Mouse (Mus musculus) brain, embryonic 14.5 days (tissue): Measurements from ENCODE around the gene Tubd1. TPM values are rescaled to one million over a fixed set of nuclear protein-coding genes. Genes with fewer than 3 reads are reported as not detected.
A peak's percentile ranks its signal among the peaks of the same experiment; 100 is the strongest.

ENCODE experiments used
- DNase-seq: peaks from one replicate; pipeline ENCODE4 v3.0.0-alpha.2; 2011; ENCODE audit warnings: low read depth
- CTCF ChIP-seq: fragments of 200-500 bp; IDR thresholded peaks from 2 replicates; pipeline ENCODE4 v1.5.1; 2012; ENCODE audit warnings: inconsistent platforms, mild to moderate bottlenecking, moderate library complexity, borderline replicate concordance; ENCODE audit not compliant: insufficient read depth, insufficient read length; ENCODE audit errors: extremely low read depth
- POLR2A ChIP-seq: fragments of 200-500 bp; IDR thresholded peaks from 2 replicates; pipeline ENCODE4 v1.6.1; 2012; ENCODE audit warnings: mild to moderate bottlenecking, inconsistent platforms, borderline replicate concordance; ENCODE audit not compliant: poor library complexity, insufficient read depth, insufficient read length, severe bottlenecking; ENCODE audit errors: extremely low read depth
- polyA plus RNA-seq: library from polyadenylated mRNA; depleted of rRNA; stranded (reverse); fragments of >200 nt; gene quantifications from 2 replicates; pipeline ENCODE4 v1.2.3, GENCODE M21; 2012

The Tubd1 gene
- polyA plus RNA-seq, 1 experiment, result 4.4 TPM

- DNase-seq, result no peak
- TF ChIP-seq POLR2A (no peak), CTCF (no peak)
These were observed 35.7 kb downstream of the Tubd1 start for GRCm38 (mm10) chr11:86580319-86581113.

- DNase-seq, result no peak
- TF ChIP-seq CTCF (no peak), POLR2A (no peak)
These were observed 36.5 kb downstream of the Tubd1 start for GRCm38 (mm10) chr11:86581250-86581753.

- TF ChIP-seq POLR2A (no peak), CTCF (no peak)
- no peak for DNase-seq
These were observed 37.3 kb downstream of the Tubd1 start for GRCm38 (mm10) chr11:86581943-86582542.

GRCm38 (mm10) chr11:86582543-86583260, 37.9 kb downstream of the Tubd1 start:
- DNase-seq, result no peak
- TF ChIP-seq POLR2A, result no peak
- TF ChIP-seq CTCF, result no peak

GRCm38 (mm10) chr11:86583313-86583825, 38.6 kb downstream of the Tubd1 start:
- no peak for DNase-seq
- TF ChIP-seq CTCF, result no peak
- no peak for TF ChIP-seq POLR2A

GRCm38 (mm10) chr11:86583990-86584897, 39.5 kb downstream of the Tubd1 start:
- no peak for TF ChIP-seq CTCF
- no peak for TF ChIP-seq POLR2A
- DNase-seq, result no peak

- no peak for DNase-seq
- no peak for TF ChIP-seq POLR2A
- TF ChIP-seq CTCF, result no peak
These were observed 40.3 kb downstream of the Tubd1 start for GRCm38 (mm10) chr11:86584898-86585597.

- TF ChIP-seq CTCF, result no peak
- TF ChIP-seq POLR2A, result no peak
- DNase-seq, result no peak
These were observed 40.8 kb downstream of the Tubd1 start for GRCm38 (mm10) chr11:86585598-86585984.

GRCm38 (mm10) chr11:86586177-86586867, 41.5 kb downstream of the Tubd1 start:
- TF ChIP-seq CTCF (no peak), POLR2A (no peak)

GRCm38 (mm10) chr11:86586868-86587792, 42.3 kb downstream of the Tubd1 start:
- TF ChIP-seq POLR2A (no peak), CTCF (no peak)
- peak; percentile 33 for DNase-seq

More at GRCm38 (mm10) chr11:86586177-86586867, 41.5 kb downstream of the Tubd1 start:
- DNase-seq, result no peak
